Mouse (Mus musculus) forebrain, postnatal 0 days (tissue): Measurements from ENCODE around the gene Adra1d. TPM values are rescaled to one million over a fixed set of nuclear protein-coding genes. Genes with fewer than 3 reads are reported as not detected.

Experiments
- ATAC-seq: fragments of 200-750 bp; cut with Nextera tagmentation; 2 replicates; pipeline ENCODE4 v1.8.0; 2017; ENCODE audit warnings: mild to moderate bottlenecking, moderate library complexity
- DNase-seq: peaks from one replicate; pipeline ENCODE4 v3.0.0-alpha.2; 2015
- H3K27ac ChIP-seq: fragments of 300-500 bp; sonication (generic); 2 replicates; pipeline ENCODE4 v1.5.1; 2014; ENCODE audit warnings: low read depth, mild to moderate bottlenecking, antibody characterized with exemption, low read length, moderate library complexity, mixed read lengths
- H3K27me3 ChIP-seq: fragments of 300-500 bp; sonication (generic); 2 replicates; pipeline ENCODE4 v1.6.1; 2014; ENCODE audit warnings: mild to moderate bottlenecking, low read length, mixed read lengths; ENCODE audit not compliant: insufficient read depth
- H3K36me3 ChIP-seq: fragments of 300-500 bp; sonication (generic); 2 replicates; pipeline ENCODE4 v1.6.1; 2014; ENCODE audit warnings: mild to moderate bottlenecking, moderate library complexity; ENCODE audit not compliant: insufficient read depth
- H3K4me1 ChIP-seq: fragments of 300-500 bp; sonication (generic); 2 replicates; pipeline ENCODE4 v1.6.1; 2014; ENCODE audit warnings: antibody characterized with exemption; ENCODE audit not compliant: insufficient read depth
- H3K4me2 ChIP-seq: fragments of 300-500 bp; sonication (generic); 2 replicates; pipeline ENCODE4 v1.6.1; 2014; ENCODE audit warnings: low read depth, mild to moderate bottlenecking, moderate library complexity
- H3K4me3 ChIP-seq: fragments of 300-500 bp; sonication (generic); 2 replicates; pipeline ENCODE4 v1.5.1; 2014; ENCODE audit warnings: low read depth, low read length, mixed read lengths
- H3K9ac ChIP-seq: fragments of 300-500 bp; sonication (generic); 2 replicates; pipeline ENCODE4 v1.6.1; 2014; ENCODE audit warnings: mild to moderate bottlenecking
- H3K9me3 ChIP-seq: fragments of 300-500 bp; sonication (generic); 2 replicates; pipeline ENCODE4 v1.6.1; 2016; ENCODE audit warnings: low read length
- CTCF ChIP-seq: sonication (generic); IDR thresholded peaks from 2 replicates; pipeline ENCODE4 v1.5.1; 2016; ENCODE audit warnings: antibody characterized with exemption, control low read depth, low read depth
- WGBS: fragments of 180-500 bp; shearing (Covaris S2); extraction: QIAGEN DNeasy Blood & Tissue Kit; methylation state at CpG from one replicate; pipeline ENCODE4 v1.1.7; 2014; 5-methylcytosine and 5-hydroxymethylcytosine counted together
- polyA plus RNA-seq: library from polyadenylated mRNA; unstranded; fragments of >200 nt; fragmentation: Nextera tagmentation; extraction: Ambion mirVana; gene quantifications from 2 replicates; pipeline ENCODE4 v1.2.1, GENCODE M21; 2015
- total RNA-seq: library from RNA; depleted of rRNA; stranded (reverse); fragments of >200 nt; gene quantifications from 2 replicates; pipeline ENCODE4 v1.2.3, GENCODE M21; 2014

The Adra1d gene
- total and polyA plus RNA-seq, 2 experiments from 2014 or later: 0.10 to 0.67 TPM

DNA sequence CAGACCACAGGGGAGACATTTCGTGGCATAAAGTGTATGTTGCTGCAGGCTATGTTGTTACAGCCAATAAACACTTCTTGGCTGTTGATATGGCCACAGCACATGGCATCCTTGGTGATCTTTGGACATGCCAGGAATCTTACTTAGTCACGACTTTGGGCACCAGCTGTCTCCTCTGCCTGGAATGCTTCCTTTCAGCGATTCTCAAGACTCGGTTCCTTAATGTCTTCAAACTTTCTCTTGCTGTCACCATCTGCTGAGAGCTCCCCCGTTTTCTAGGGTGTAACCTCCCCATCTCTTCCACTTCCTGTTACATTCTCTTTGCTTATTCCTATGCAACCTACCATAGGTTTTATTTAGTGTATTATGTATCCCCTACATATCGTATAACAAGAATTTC lies 22.3 kb downstream of the Adra1d start:
- no peak overlapping the region for H3K4me2 ChIP-seq
- H3K27ac ChIP-seq: no peak overlapping the region
- no peaks in the 10 kb centered on the region for H3K4me1 ChIP-seq
- H3K9me3 ChIP-seq: no peaks in the 10 kb centered on the region
- no peak overlapping the region for H3K4me3 ChIP-seq
- H3K27me3 ChIP-seq: no peaks in the 10 kb centered on the region
- WGBS: 81% methylated on average over 6 of the region's 6 CpGs
- no peak overlapping the region for H3K9ac ChIP-seq
- no peak for ATAC-seq
- TF ChIP-seq CTCF: no peak
- DNase-seq: no peak
- H3K36me3 ChIP-seq: no peaks in the 10 kb centered on the region

DNA sequence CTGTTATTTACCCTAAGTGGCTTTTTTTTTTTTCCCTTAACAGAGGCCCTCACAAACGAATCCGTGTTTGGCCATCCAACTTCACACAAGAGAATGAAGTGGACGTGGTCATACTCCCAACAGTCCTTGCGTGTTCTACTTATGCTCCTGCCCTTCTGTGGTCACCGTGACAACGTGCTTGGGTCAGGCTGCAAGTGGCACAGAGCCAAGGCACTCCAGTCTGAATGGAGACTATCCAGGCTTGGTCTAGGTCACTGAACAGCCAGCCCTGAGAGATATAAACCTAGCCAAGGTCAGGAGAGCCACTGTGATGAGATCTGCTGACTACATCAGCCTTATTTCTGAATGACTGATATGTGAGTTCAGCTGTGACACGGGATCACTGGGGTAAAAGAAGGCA lies 23.7 kb downstream of the Adra1d start:
- H3K27me3 ChIP-seq: no peaks in the 10 kb centered on the region
- DNase-seq: no peak
- WGBS: 47% methylated on average over 7 of the region's 7 CpGs
- TF ChIP-seq CTCF: no peak
- no peaks in the 10 kb centered on the region for H3K36me3 ChIP-seq
- H3K4me3 ChIP-seq: no peak overlapping the region
- no peak overlapping the region for H3K4me2 ChIP-seq
- peak; percentile 36; the same call in 1 of the 2 replicates for ATAC-seq
- H3K9me3 ChIP-seq: no peaks in the 10 kb centered on the region
- no peaks in the 10 kb centered on the region for H3K4me1 ChIP-seq
- no peak overlapping the region for H3K9ac ChIP-seq
- H3K27ac ChIP-seq: no peak overlapping the region

DNA sequence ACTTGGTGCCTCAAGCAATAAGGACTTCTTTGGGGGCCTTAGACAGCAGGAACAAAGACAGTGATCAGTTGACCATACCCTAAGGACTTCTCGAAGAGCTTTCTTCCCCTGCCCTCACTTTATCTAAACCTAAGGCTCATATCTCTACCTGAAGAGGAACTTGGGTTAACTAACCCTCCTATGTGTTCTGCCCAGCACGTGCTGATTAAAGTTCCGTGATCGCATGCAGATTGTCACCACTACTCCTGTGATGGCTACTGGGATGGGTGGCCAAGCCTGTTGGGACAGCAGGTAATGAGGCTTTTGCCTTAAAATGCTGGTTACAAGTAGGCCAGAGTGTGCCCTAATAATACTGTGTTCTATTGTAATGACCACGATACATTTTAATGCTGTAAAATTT lies 26.9 kb downstream of the Adra1d start:
- Histone ChIP-seq H3K4me2 (no peak overlapping the region), H3K4me3 (no peak overlapping the region), H3K9ac (no peak overlapping the region), H3K27ac (no peak overlapping the region), H3K4me1 (no peaks in the 10 kb centered on the region), H3K27me3 (no peaks in the 10 kb centered on the region), H3K36me3 (no peaks in the 10 kb centered on the region), H3K9me3 (no peaks in the 10 kb centered on the region)
- TF ChIP-seq CTCF: no peak
- no peak for DNase-seq
- ATAC-seq: no peak
- WGBS: 89% methylated on average over 5 of the region's 5 CpGs

DNA sequence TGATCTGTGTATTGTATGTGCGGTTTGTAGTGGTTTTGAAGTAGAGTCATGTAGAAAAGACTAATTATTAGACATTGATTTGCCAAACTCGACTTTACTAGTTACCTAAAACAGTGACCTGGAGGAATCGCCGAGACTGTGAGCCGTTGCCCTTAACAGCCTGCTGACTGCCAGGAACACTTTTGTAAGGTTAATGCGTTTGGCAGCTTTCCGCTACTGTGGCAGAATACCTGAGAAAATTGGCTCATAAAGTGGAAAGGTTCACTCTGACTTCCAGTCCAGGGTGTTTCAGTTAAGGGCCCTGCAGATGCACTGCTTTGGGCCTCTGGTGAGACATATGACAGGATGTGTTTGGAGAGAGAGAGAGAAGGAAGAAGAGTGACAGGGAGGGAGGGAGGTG lies 30.8 kb downstream of the Adra1d start:
- no peak for ATAC-seq
- TF ChIP-seq CTCF: no peak
- DNase-seq: no peak
- Histone ChIP-seq H3K4me2 (no peak overlapping the region), H3K27me3 (no peaks in the 10 kb centered on the region), H3K9me3 (no peaks in the 10 kb centered on the region), H3K9ac (no peak overlapping the region), H3K4me1 (no peaks in the 10 kb centered on the region), H3K27ac (no peak overlapping the region), H3K36me3 (0 out of 2 replicates have a peak, but pooled peaks cover 4% of the 10 kb centered on the region), H3K4me3 (no peak overlapping the region)
- WGBS: 85% methylated on average over 7 of the region's 7 CpGs

- Histone ChIP-seq H3K27ac (no peak overlapping the region), H3K4me3 (no peak overlapping the region), H3K36me3 (0 out of 2 replicates have a peak, but pooled peaks cover 8% of the 10 kb centered on the region), H3K4me2 (no peak overlapping the region), H3K4me1 (no peaks in the 10 kb centered on the region), H3K27me3 (no peaks in the 10 kb centered on the region), H3K9me3 (no peaks in the 10 kb centered on the region), H3K9ac (no peak overlapping the region)
- ATAC-seq (peak; percentile 60), DNase-seq (peak; percentile 39)
- WGBS: 19% methylated on average over 9 of the region's 9 CpGs
- peak; percentile 71 for TF ChIP-seq CTCF
These were observed 31.5 kb downstream of the Adra1d start for GRCm38 (mm10) chr2:131530623-131531008.

DNA sequence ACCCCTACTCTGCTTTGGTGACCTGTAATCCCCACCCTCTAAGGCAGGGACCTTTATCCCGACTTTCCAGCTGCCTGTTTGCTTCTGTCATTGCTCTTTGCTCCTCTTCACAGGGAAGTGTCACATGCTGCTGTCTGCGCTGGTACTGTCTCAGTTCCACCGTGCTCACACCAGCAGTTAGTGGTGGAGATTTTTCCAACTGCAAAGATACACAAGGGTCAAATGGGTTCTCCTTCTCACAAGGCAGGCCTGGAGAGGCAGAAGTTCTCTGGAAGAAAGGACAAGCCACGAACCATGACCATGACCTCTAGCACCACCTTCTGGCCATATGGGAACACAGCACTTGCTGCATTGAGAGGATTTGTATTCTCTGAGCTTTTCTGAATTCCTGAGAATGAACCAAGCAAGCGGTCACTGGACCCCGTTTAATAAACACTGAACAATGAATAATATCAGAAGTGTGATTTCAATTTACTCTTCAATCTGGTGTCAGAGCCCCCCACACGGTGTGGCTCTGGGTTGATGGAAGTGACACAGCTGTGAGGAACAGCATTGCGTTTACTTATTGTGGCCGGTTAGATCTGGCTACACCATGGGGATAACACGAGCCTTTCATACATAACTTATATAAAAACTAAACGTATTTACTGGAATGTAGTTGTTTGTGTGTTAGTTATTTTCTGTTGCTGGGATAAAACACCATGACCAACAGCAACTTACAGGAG lies 32.0 kb downstream of the Adra1d start:
- TF ChIP-seq CTCF: peak; percentile 91
- ATAC-seq: peak; percentile 69; the same call in 1 of the 2 replicates
- Histone ChIP-seq H3K4me3 (no peak overlapping the region), H3K27me3 (no peaks in the 10 kb centered on the region), H3K4me1 (no peaks in the 10 kb centered on the region), H3K9ac (no peak overlapping the region), H3K27ac (no peak overlapping the region), H3K4me2 (no peak overlapping the region), H3K9me3 (no peaks in the 10 kb centered on the region), H3K36me3 (peaks cover 14% of the 10 kb centered on the region; the same call in 1 of the 2 replicates)
- 37% methylated on average over 11 of the region's 11 CpGs for WGBS
- peak; percentile 83 for DNase-seq

- peak; percentile 43 for DNase-seq
- H3K9me3 ChIP-seq: no peaks in the 10 kb centered on the region
- no peak overlapping the region for H3K4me3 ChIP-seq
- H3K4me2 ChIP-seq: no peak overlapping the region
- WGBS: 45% methylated on average over 3 of the region's 3 CpGs
- H3K9ac ChIP-seq: no peak overlapping the region
- ATAC-seq: no peak
- peak; percentile 66 for TF ChIP-seq CTCF
- H3K36me3 ChIP-seq: peaks cover 22% of the 10 kb centered on the region
- H3K4me1 ChIP-seq: no peaks in the 10 kb centered on the region
- H3K27me3 ChIP-seq: no peaks in the 10 kb centered on the region
- H3K27ac ChIP-seq: no peak overlapping the region
These were observed 35.0 kb downstream of the Adra1d start for GRCm38 (mm10) chr2:131527061-131527460.
